Mouse (Mus musculus) limb, embryonic 13.5 days (tissue): ENCODE measurements around the gene Cfap61. TPM values are rescaled to one million over a fixed set of nuclear protein-coding genes. Genes with fewer than 3 reads are reported as not detected.
"Not testable (repeated sequence)": the region's sequence is repeated elsewhere in the genome, so short reads cannot be mapped to it uniquely, and the experiment has no call there.

ENCODE experiments used
- ATAC-seq: fragments of 200-750 bp; cut with Nextera tagmentation; 2 replicates; pipeline ENCODE4 v1.8.0; 2017; ENCODE audit warnings: low read depth, moderate number of reproducible peaks, moderate TSS enrichment; ENCODE audit not compliant: low FRiP score
- H3K27ac ChIP-seq: fragments of 300-500 bp; sonication (generic); 2 replicates; pipeline ENCODE4 v1.5.1; 2015; ENCODE audit warnings: inconsistent platforms, mild to moderate bottlenecking, moderate library complexity
- H3K27me3 ChIP-seq: fragments of 300-500 bp; sonication (generic); 2 replicates; pipeline ENCODE4 v1.6.1; 2015; ENCODE audit warnings: mild to moderate bottlenecking, inconsistent platforms
- H3K36me3 ChIP-seq: fragments of 300-500 bp; sonication (generic); 2 replicates; pipeline ENCODE4 v1.6.1; 2015; ENCODE audit warnings: inconsistent platforms, mild to moderate bottlenecking, moderate library complexity
- H3K4me1 ChIP-seq: fragments of 300-500 bp; sonication (generic); 2 replicates; pipeline ENCODE4 v1.6.1; 2015; ENCODE audit warnings: inconsistent platforms
- H3K4me2 ChIP-seq: fragments of 300-500 bp; sonication (generic); replicated peaks from 2 replicates; pipeline ENCODE4 v1.6.1; 2015; ENCODE audit warnings: inconsistent platforms, mild to moderate bottlenecking, moderate library complexity
- H3K4me3 ChIP-seq: fragments of 300-500 bp; sonication (generic); 2 replicates; pipeline ENCODE4 v1.5.1; 2015; ENCODE audit warnings: moderate library complexity, mild to moderate bottlenecking, inconsistent platforms
- H3K9ac ChIP-seq: fragments of 300-500 bp; sonication (generic); 2 replicates; pipeline ENCODE4 v1.6.1; 2015; ENCODE audit warnings: mild to moderate bottlenecking, inconsistent platforms
- H3K9me3 ChIP-seq: fragments of 300-500 bp; sonication (generic); 2 replicates; pipeline ENCODE4 v1.6.1; 2016; ENCODE audit warnings: inconsistent platforms
- WGBS: fragments of 180-500 bp; shearing (Covaris S2); methylation state at CpG from one replicate; pipeline ENCODE4 v1.1.7; 2015; 5-methylcytosine and 5-hydroxymethylcytosine counted together
- polyA plus RNA-seq: library from polyadenylated mRNA; unstranded; fragments of >200 nt; fragmentation: Nextera tagmentation; extraction: Ambion mirVana; gene quantifications from 2 replicates; pipeline ENCODE4 v1.2.1, GENCODE M21; 2015

Gene Cfap61
- polyA plus RNA-seq, 1 experiment from 2014 or later = 0.24 TPM

- H3K36me3 ChIP-seq = peaks cover 18% of the 10 kb centered on the region
- WGBS = 28% methylated on average over 12 of the region's 12 CpGs
- no peak for ATAC-seq
- H3K27me3 ChIP-seq = no peaks in the 10 kb centered on the region
- peak overlapping the region; percentile 95 for H3K9ac ChIP-seq
- H3K4me1 ChIP-seq = peaks cover 19% of the 10 kb centered on the region
- no peak overlapping the region for H3K27ac ChIP-seq
- peak overlapping the region; percentile 78 for H3K4me2 ChIP-seq
- no peaks in the 10 kb centered on the region for H3K9me3 ChIP-seq
- H3K4me3 ChIP-seq = peak overlapping the region; percentile 99
These were observed 30.5 kb upstream of the Cfap61 start for GRCm38 (mm10) chr2:145903983-145904616.

DNA sequence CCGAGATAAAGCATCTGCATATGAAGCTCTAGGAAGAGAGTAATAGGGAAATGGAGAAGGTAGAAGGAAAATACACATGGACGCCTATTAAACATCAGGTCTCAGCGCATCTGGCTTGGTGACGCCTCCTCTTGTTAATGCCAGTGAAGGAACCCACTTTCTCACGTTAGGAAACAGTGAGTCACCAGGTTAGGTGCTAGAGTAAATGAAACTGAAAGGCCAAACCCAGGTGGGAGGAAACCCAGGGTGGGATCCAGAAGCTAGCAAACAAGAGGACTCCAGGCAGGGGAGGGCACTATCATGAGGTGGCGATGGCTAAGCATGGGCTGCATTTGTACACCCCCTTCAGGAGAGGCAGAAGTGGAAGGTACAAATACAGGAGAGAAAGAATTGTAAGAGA, 29.4 kb upstream of the Cfap61 start:
- ATAC-seq = no peak
- Histone ChIP-seq H3K9me3 (no peaks in the 10 kb centered on the region), H3K36me3 (peaks cover 27% of the 10 kb centered on the region), H3K27me3 (no peaks in the 10 kb centered on the region), H3K27ac (no peak overlapping the region), H3K4me2 (peak overlapping the region; percentile 78; the same call in 1 of the 2 replicates), H3K4me3 (no peak overlapping the region), H3K4me1 (peaks cover 19% of the 10 kb centered on the region), H3K9ac (no peak overlapping the region)
- WGBS = 83% methylated on average over 6 of the region's 6 CpGs

GRCm38 (mm10) chr2:145905884-145906283, 28.7 kb upstream of the Cfap61 start:
- 49% methylated on average over 4 of the region's 4 CpGs for WGBS
- H3K36me3 ChIP-seq = peaks cover 34% of the 10 kb centered on the region
- not testable (repeated sequence) for H3K4me3 ChIP-seq, H3K9ac ChIP-seq, H3K9me3 ChIP-seq, H3K27me3 ChIP-seq, ATAC-seq, H3K4me2 ChIP-seq, H3K27ac ChIP-seq
- peaks cover 19% of the 10 kb centered on the region for H3K4me1 ChIP-seq

DNA sequence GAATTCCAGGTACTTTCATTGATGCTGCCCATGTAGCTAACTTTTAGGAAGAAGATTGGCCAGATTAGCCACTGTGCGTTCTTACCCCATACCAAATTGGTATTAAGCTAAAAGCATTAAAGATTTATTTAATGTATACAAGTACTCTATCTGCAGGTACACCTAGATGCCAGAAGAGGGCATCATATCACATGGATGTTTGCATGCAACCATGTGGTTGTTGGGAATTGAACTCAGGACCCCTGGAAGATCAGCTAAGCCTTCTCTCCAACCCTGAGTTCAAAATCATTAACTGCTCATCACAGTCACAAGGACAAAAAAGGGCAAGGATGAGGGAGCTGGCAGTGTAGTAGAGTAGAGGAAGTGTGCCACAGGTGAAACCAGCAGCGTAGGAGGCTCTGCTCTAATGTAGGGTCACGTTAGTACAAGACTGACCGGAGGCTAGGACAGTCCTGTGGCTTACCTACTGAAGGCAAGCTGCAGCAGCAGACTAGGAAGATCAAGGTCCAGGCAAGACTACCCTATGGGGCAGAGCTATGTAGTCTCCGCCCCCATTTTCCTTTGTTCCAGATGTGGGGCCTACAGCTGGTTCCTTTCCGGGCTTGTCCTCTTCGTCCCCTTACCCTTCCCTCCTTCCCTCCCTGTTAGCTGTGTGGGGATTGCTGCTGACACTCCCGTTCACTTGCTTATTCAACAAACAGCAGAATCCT, 13.5 kb upstream of the Cfap61 start:
- no peaks in the 10 kb centered on the region for H3K9me3 ChIP-seq
- no peak overlapping the region for H3K9ac ChIP-seq
- H3K4me1 ChIP-seq = no peaks in the 10 kb centered on the region
- H3K36me3 ChIP-seq = peaks cover 88% of the 10 kb centered on the region
- no peak overlapping the region for H3K4me2 ChIP-seq
- no peaks in the 10 kb centered on the region for H3K27me3 ChIP-seq
- H3K4me3 ChIP-seq = no peak overlapping the region
- no peak for ATAC-seq
- H3K27ac ChIP-seq = no peak overlapping the region
- 84% methylated on average over 8 of the region's 8 CpGs for WGBS

GRCm38 (mm10) chr2:145936975-145937374, 2.4 kb downstream of the Cfap61 start:
- H3K4me1 ChIP-seq = peaks cover 7% of the 10 kb centered on the region
- 84% methylated on average over 8 of the region's 8 CpGs for WGBS
- H3K4me3 ChIP-seq = no peak overlapping the region
- H3K4me2 ChIP-seq = no peak overlapping the region
- ATAC-seq = no peak
- H3K9me3 ChIP-seq = no peaks in the 10 kb centered on the region
- peaks cover 6% of the 10 kb centered on the region for H3K36me3 ChIP-seq
- H3K27ac ChIP-seq = no peak overlapping the region
- H3K27me3 ChIP-seq = no peaks in the 10 kb centered on the region
- no peak overlapping the region for H3K9ac ChIP-seq

DNA sequence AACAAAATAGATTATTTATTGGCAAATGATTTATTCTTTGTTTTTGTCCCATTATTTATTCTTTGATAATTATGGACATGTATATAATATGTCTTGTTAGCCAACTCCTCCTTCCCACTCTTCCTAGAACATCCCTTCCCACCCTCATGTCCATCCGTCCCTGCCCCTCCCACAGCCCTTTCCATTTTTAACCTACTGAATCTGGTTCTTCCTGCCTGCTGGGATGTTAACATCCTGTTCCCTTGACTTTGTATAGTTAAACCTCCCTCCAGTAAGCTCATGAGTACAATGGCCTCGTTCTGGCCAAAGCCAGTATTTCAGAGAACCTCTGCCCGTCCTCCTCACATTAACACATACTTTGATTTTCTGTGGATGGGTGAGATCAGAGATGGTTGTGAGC, 6.8 kb downstream of the Cfap61 start:
- H3K4me3 ChIP-seq = no peak overlapping the region
- no peak for ATAC-seq
- WGBS = 63% methylated on average over 3 of the region's 3 CpGs
- H3K9ac ChIP-seq = no peak overlapping the region
- H3K27ac ChIP-seq = no peak overlapping the region
- no peaks in the 10 kb centered on the region for H3K27me3 ChIP-seq
- no peaks in the 10 kb centered on the region for H3K4me1 ChIP-seq
- no peak overlapping the region for H3K4me2 ChIP-seq
- H3K9me3 ChIP-seq = no peaks in the 10 kb centered on the region
- H3K36me3 ChIP-seq = no peaks in the 10 kb centered on the region

GRCm38 (mm10) chr2:145944286-145944685, 9.7 kb downstream of the Cfap61 start:
- ATAC-seq = no peak
- no peaks in the 10 kb centered on the region for H3K9me3 ChIP-seq
- H3K27ac ChIP-seq = no peak overlapping the region
- H3K9ac ChIP-seq = no peak overlapping the region
- no peak overlapping the region for H3K4me3 ChIP-seq
- no peaks in the 10 kb centered on the region for H3K36me3 ChIP-seq
- 0 out of 2 replicates have a peak, but pooled peaks cover 1% of the 10 kb centered on the region for H3K4me1 ChIP-seq
- no peak overlapping the region for H3K4me2 ChIP-seq
- no peaks in the 10 kb centered on the region; the same call in 1 of the 2 replicates for H3K27me3 ChIP-seq
- WGBS = 64% methylated on average over 3 of the region's 3 CpGs

DNA sequence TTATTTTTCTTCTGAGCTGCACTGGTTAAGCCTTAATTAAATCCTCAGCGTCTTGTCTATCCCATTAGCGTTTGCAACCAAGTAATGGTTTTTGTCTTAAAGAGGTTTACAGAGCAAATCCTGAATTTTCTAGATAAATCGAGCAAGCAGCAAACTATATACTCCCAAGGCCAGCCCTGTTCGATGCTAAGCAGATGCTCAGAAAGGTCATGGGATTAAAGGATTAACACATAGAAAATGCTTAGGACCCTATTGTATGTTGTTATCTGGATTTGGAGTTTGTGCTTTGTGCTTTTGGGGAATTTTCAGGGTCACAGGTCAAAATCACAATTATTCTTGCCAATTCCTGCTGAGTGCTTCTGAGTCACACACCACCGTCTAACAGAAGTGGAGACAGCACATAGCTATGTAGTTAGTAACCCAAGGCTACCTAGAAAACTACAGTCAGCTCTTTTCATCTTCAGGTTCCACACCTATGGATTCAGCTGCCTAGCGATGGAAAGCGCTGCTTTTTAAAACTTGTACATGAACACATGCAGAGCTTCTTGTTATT, 13.9 kb downstream of the Cfap61 start:
- Histone ChIP-seq H3K27ac (no peak overlapping the region), H3K4me1 (0 out of 2 replicates have a peak, but pooled peaks cover 3% of the 10 kb centered on the region), H3K36me3 (no peaks in the 10 kb centered on the region), H3K27me3 (peaks cover 3% of the 10 kb centered on the region; the same call in 1 of the 2 replicates), H3K4me2 (no peak overlapping the region), H3K9ac (no peak overlapping the region), H3K4me3 (no peak overlapping the region), H3K9me3 (no peaks in the 10 kb centered on the region)
- WGBS = 71% methylated on average over 7 of the region's 7 CpGs
- ATAC-seq = no peak

DNA sequence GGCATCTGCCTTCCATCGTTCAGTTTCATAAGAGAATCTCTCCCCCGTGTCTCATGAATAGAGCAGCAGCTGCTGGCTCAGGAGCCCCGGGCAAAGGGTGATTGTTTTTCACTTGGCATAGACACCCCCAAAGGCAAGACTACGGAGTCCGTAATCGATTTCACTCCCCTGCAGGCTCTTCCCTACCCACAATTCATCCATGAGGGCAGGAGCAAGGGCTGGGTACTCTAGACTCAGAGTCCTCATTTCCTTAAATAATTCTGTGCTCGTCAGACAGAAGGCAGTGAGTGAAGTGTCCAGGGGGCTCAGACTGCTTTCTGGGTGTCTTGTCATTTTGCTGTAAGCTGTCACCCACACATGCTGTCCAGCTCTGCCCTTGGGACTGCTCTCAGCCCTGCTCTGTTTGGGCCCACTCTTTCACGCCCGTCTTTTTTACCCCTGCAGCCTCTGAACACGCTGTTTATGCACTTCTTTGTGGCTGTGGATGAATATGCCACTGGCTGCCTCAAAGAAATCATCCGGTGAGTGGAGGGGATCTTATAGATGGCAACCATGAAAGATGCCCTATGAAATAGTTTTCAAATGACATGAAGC, 15.0 kb downstream of the Cfap61 start:
- no peak overlapping the region for H3K4me2 ChIP-seq
- WGBS = 50% methylated on average over 11 of the region's 11 CpGs
- no peaks in the 10 kb centered on the region for H3K9me3 ChIP-seq
- H3K4me1 ChIP-seq = 0 out of 2 replicates have a peak, but pooled peaks cover 3% of the 10 kb centered on the region
- no peak for ATAC-seq
- no peak overlapping the region for H3K9ac ChIP-seq
- no peak overlapping the region for H3K27ac ChIP-seq
- H3K4me3 ChIP-seq = no peak overlapping the region
- H3K36me3 ChIP-seq = no peaks in the 10 kb centered on the region
- H3K27me3 ChIP-seq = peaks cover 3% of the 10 kb centered on the region; the same call in 1 of the 2 replicates

GRCm38 (mm10) chr2:145950239-145950638, 15.7 kb downstream of the Cfap61 start:
- no peak overlapping the region for H3K9ac ChIP-seq
- no peak overlapping the region for H3K4me2 ChIP-seq
- no peak overlapping the region for H3K27ac ChIP-seq
- no peaks in the 10 kb centered on the region for H3K36me3 ChIP-seq
- no peaks in the 10 kb centered on the region for H3K9me3 ChIP-seq
- ATAC-seq = no peak
- no peak overlapping the region for H3K4me3 ChIP-seq
- H3K27me3 ChIP-seq = peaks cover 3% of the 10 kb centered on the region; the same call in 1 of the 2 replicates
- 23% methylated on average over 10 of the region's 10 CpGs for WGBS
- H3K4me1 ChIP-seq = 0 out of 2 replicates have a peak, but pooled peaks cover 3% of the 10 kb centered on the region

- no peak overlapping the region for H3K27ac ChIP-seq
- 70% methylated on average over 5 of the region's 5 CpGs for WGBS
- no peak overlapping the region for H3K9ac ChIP-seq
- no peak overlapping the region for H3K4me2 ChIP-seq
- 0 out of 2 replicates have a peak, but pooled peaks cover 3% of the 10 kb centered on the region for H3K4me1 ChIP-seq
- no peak for ATAC-seq
- H3K27me3 ChIP-seq = peaks cover 3% of the 10 kb centered on the region; the same call in 1 of the 2 replicates
- H3K9me3 ChIP-seq = no peaks in the 10 kb centered on the region
- no peak overlapping the region for H3K4me3 ChIP-seq
- H3K36me3 ChIP-seq = no peaks in the 10 kb centered on the region
These were observed 18.1 kb downstream of the Cfap61 start for GRCm38 (mm10) chr2:145952726-145953125.

GRCm38 (mm10) chr2:145955844-145956243, 21.3 kb downstream of the Cfap61 start:
- H3K36me3 ChIP-seq = no peaks in the 10 kb centered on the region
- no peak for ATAC-seq
- no peak overlapping the region for H3K4me3 ChIP-seq
- 0 out of 2 replicates have a peak, but pooled peaks cover 2% of the 10 kb centered on the region for H3K27me3 ChIP-seq
- no peak overlapping the region for H3K27ac ChIP-seq
- H3K4me1 ChIP-seq = no peaks in the 10 kb centered on the region
- H3K9ac ChIP-seq = no peak overlapping the region
- 66% methylated on average over 10 of the region's 10 CpGs for WGBS
- H3K9me3 ChIP-seq = no peaks in the 10 kb centered on the region
- no peak overlapping the region for H3K4me2 ChIP-seq
